Mouse (Mus musculus): ENCODE data around the gene F8. TPM values are rescaled to one million over a fixed set of nuclear protein-coding genes. Genes with fewer than 3 reads are reported as not detected.
"Not testable (repeated sequence)": the region's sequence is repeated elsewhere in the genome, so short reads cannot be mapped to it uniquely, and the experiment has no call there.

F8 gene
- total and polyA plus RNA-seq, 2 experiments from 2014 or later = 0.31 to 1.7 TPM

- Histone ChIP-seq H3K4me1 (ENCODE audit: control insufficient read depth, insufficient read depth) (no peaks in the 10 kb centered on the region), H3K27me3 (ENCODE audit: control insufficient read depth, insufficient read depth, low read length) (no peaks in the 10 kb centered on the region), H3K9ac (replicated peaks; ENCODE audit: low read depth, low read length) (no peak overlapping the region)
Measured at GRCm38 (mm10) chrX:75323556-75323955, 58.9 kb downstream of the F8 start.

GRCm38 (mm10) chrX:75271676-75272075, 110.7 kb downstream of the F8 start:
- H3K9me3 ChIP-seq (replicated peaks; ENCODE audit: control insufficient read depth, low read length) = no peaks in the 10 kb centered on the region
- H3K9ac ChIP-seq (replicated peaks; ENCODE audit: low read depth, low read length) = no peak overlapping the region
- DNase-seq (ENCODE audit: low spot score) = no peak
- H3K4me3 ChIP-seq (ENCODE audit: low read depth, low read length) = no peak overlapping the region
- no peaks in the 10 kb centered on the region for H3K36me3 ChIP-seq (replicated peaks; ENCODE audit: control insufficient read depth, insufficient read depth, low read length)
- 62% methylated on average over 8 of the region's 8 CpGs for WGBS
- no peaks in the 10 kb centered on the region for H3K4me1 ChIP-seq (ENCODE audit: control insufficient read depth, insufficient read depth)
- no peak overlapping the region for H3K4me2 ChIP-seq (ENCODE audit: low read depth, low read length)
- no peaks in the 10 kb centered on the region for H3K27me3 ChIP-seq (ENCODE audit: control insufficient read depth, insufficient read depth, low read length)
- TF ChIP-seq EP300 (IDR thresholded peaks at IDR 0.05; ENCODE audit: low read depth) (no peak), CTCF (IDR thresholded peaks at IDR 0.05; ENCODE audit: low read depth) (no peak)
- H3K27ac ChIP-seq (ENCODE audit: low read depth) = no peak overlapping the region
- ATAC-seq (ENCODE audit: insufficient read depth, low read depth) = no peak

More at GRCm38 (mm10) chrX:75323556-75323955, 58.9 kb downstream of the F8 start:
- Histone ChIP-seq H3K27ac (ENCODE audit: low read depth) (no peak overlapping the region), H3K9me3 (replicated peaks; ENCODE audit: control insufficient read depth, low read length) (no peaks in the 10 kb centered on the region), H3K4me3 (ENCODE audit: low read depth, low read length) (no peak overlapping the region), H3K36me3 (replicated peaks; ENCODE audit: control insufficient read depth, insufficient read depth, low read length) (no peaks in the 10 kb centered on the region), H3K4me2 (ENCODE audit: low read depth, low read length) (no peak overlapping the region)
- no peak for DNase-seq (ENCODE audit: low spot score)
- ATAC-seq (ENCODE audit: insufficient read depth, low read depth) = no peak
- WGBS = 87% methylated on average over 4 of the region's 4 CpGs
- TF ChIP-seq CTCF (IDR thresholded peaks at IDR 0.05; ENCODE audit: low read depth) (no peak), EP300 (IDR thresholded peaks at IDR 0.05; ENCODE audit: low read depth) (no peak)

GRCm38 (mm10) chrX:75233603-75234376, 148.6 kb downstream of the F8 start:
- not testable (repeated sequence) for H3K9me3 ChIP-seq (replicated peaks; ENCODE audit: control insufficient read depth, low read length); H3K4me1 ChIP-seq (ENCODE audit: control insufficient read depth, insufficient read depth); H3K36me3 ChIP-seq (replicated peaks; ENCODE audit: control insufficient read depth, insufficient read depth, low read length); H3K4me2 ChIP-seq (ENCODE audit: low read depth, low read length); H3K27me3 ChIP-seq (ENCODE audit: control insufficient read depth, insufficient read depth, low read length); H3K9ac ChIP-seq (replicated peaks; ENCODE audit: low read depth, low read length); H3K4me3 ChIP-seq (ENCODE audit: low read depth, low read length); DNase-seq (ENCODE audit: low spot score); H3K27ac ChIP-seq (ENCODE audit: low read depth); ATAC-seq (ENCODE audit: insufficient read depth, low read depth)
- 34% methylated on average over 8 of the region's 8 CpGs for WGBS

- H3K4me3 ChIP-seq (ENCODE audit: low read depth, low read length) = no peak overlapping the region
- ATAC-seq (ENCODE audit: insufficient read depth, low read depth) = no peak
- TF ChIP-seq CTCF (IDR thresholded peaks at IDR 0.05; ENCODE audit: low read depth) (no peak), EP300 (IDR thresholded peaks at IDR 0.05; ENCODE audit: low read depth) (no peak)
- 71% methylated on average over 1 of the region's 1 CpGs for WGBS
- no peak overlapping the region for H3K4me2 ChIP-seq (ENCODE audit: low read depth, low read length)
- H3K36me3 ChIP-seq (replicated peaks; ENCODE audit: control insufficient read depth, insufficient read depth, low read length) = no peaks in the 10 kb centered on the region
- H3K9me3 ChIP-seq (replicated peaks; ENCODE audit: control insufficient read depth, low read length) = no peaks in the 10 kb centered on the region
- no peak overlapping the region for H3K9ac ChIP-seq (replicated peaks; ENCODE audit: low read depth, low read length)
- no peaks in the 10 kb centered on the region for H3K4me1 ChIP-seq (ENCODE audit: control insufficient read depth, insufficient read depth)
- no peak for DNase-seq (ENCODE audit: low spot score)
- no peaks in the 10 kb centered on the region for H3K27me3 ChIP-seq (ENCODE audit: control insufficient read depth, insufficient read depth, low read length)
- H3K27ac ChIP-seq (ENCODE audit: low read depth) = no peak overlapping the region
Measured at GRCm38 (mm10) chrX:75231456-75231855, 151.0 kb downstream of the F8 start.

- no peak for ATAC-seq (ENCODE audit: insufficient read depth, low read depth)
- H3K4me1 ChIP-seq (ENCODE audit: control insufficient read depth, insufficient read depth) = no peaks in the 10 kb centered on the region
- WGBS = 59% methylated on average over 1 of the region's 1 CpGs
Measured at GRCm38 (mm10) chrX:75163670-75164069, 218.7 kb downstream of the F8 start, which contains the start of gene Smim9. Gene Smim9 (minus strand): TSS chrX:75163770.

More at GRCm38 (mm10) chrX:75163670-75164069, 218.7 kb downstream of the F8 start, which contains the start of gene Smim9:
- Histone ChIP-seq H3K4me3 (ENCODE audit: low read depth, low read length) (no peak within 1 kb of the TSS), H3K9ac (replicated peaks; ENCODE audit: low read depth, low read length) (no peak within 1 kb of the TSS), H3K36me3 (replicated peaks; ENCODE audit: control insufficient read depth, insufficient read depth, low read length) (no peaks in the 10 kb centered on the region), H3K27ac (ENCODE audit: low read depth) (no peak within 1 kb of the TSS), H3K4me2 (ENCODE audit: low read depth, low read length) (no peak within 1 kb of the TSS), H3K9me3 (replicated peaks; ENCODE audit: control insufficient read depth, low read length) (no peaks in the 10 kb centered on the region), H3K27me3 (ENCODE audit: control insufficient read depth, insufficient read depth, low read length) (no peaks in the 10 kb centered on the region)
- TF ChIP-seq EP300 (IDR thresholded peaks at IDR 0.05; ENCODE audit: low read depth) (no peak), CTCF (IDR thresholded peaks at IDR 0.05; ENCODE audit: low read depth) (no peak)
- DNase-seq (ENCODE audit: low spot score) = no peak
